Mouse (Mus musculus): ENCODE results near the gene Spns1. TPM values are rescaled to one million over a fixed set of nuclear protein-coding genes. Genes with fewer than 3 reads are reported as not detected.
A peak's percentile ranks its signal among the peaks of the same experiment; 100 is the strongest.

Gene Spns1
- total RNA-seq, 2 experiments from 2014 or later: 35.5 to 37.4 TPM

GRCm38 (mm10) chr7:126369393-126369792, 7.9 kb downstream of the Spns1 start, which contains the start of gene Lat:
Lat (minus strand) TSS chr7:126369570.
- DNase-seq: no peak

GRCm38 (mm10) chr7:126368367-126368766, 8.9 kb downstream of the Spns1 start:
- DNase-seq: no peak

- DNase-seq: peak; percentile 32 to 48
These were observed 9.6 kb downstream of the Spns1 start for GRCm38 (mm10) chr7:126367636-126368035.

GRCm38 (mm10) chr7:126363038-126363437, 14.2 kb downstream of the Spns1 start:
- DNase-seq: no peak

- DNase-seq: no peak
These were observed 18.2 kb downstream of the Spns1 start for GRCm38 (mm10) chr7:126359049-126359448.

GRCm38 (mm10) chr7:126358413-126358812, 18.8 kb downstream of the Spns1 start:
- no peak for DNase-seq

- DNase-seq: no peak
These were observed 19.4 kb downstream of the Spns1 start for GRCm38 (mm10) chr7:126357838-126358237.

GRCm38 (mm10) chr7:126356793-126357591, 20.3 kb downstream of the Spns1 start:
- DNase-seq: no peak

GRCm38 (mm10) chr7:126355847-126356597, 21.2 kb downstream of the Spns1 start:
- DNase-seq: no peak

- DNase-seq: no peak
These were observed 22.3 kb downstream of the Spns1 start for GRCm38 (mm10) chr7:126354738-126355614.

- DNase-seq: no peak
These were observed 23.3 kb downstream of the Spns1 start for GRCm38 (mm10) chr7:126353994-126354365.

GRCm38 (mm10) chr7:126353251-126353993, 23.8 kb downstream of the Spns1 start:
- DNase-seq: no peak

- no peak for DNase-seq
These were observed 25.8 kb downstream of the Spns1 start for GRCm38 (mm10) chr7:126351419-126351951.

- no peak for DNase-seq
These were observed 26.4 kb downstream of the Spns1 start for GRCm38 (mm10) chr7:126350748-126351418.

GRCm38 (mm10) chr7:126348293-126348692, 29.0 kb downstream of the Spns1 start:
- no peak for DNase-seq

- DNase-seq: no peak
These were observed 30.2 kb downstream of the Spns1 start for GRCm38 (mm10) chr7:126347098-126347497.

GRCm38 (mm10) chr7:126345969-126346368, 31.3 kb downstream of the Spns1 start:
- no peak for DNase-seq

GRCm38 (mm10) chr7:126345557-126345956, 31.7 kb downstream of the Spns1 start:
- no peak for DNase-seq

GRCm38 (mm10) chr7:126340896-126341295, 36.4 kb downstream of the Spns1 start:
- DNase-seq: no peak

GRCm38 (mm10) chr7:126340206-126340618, 37.0 kb downstream of the Spns1 start:
- DNase-seq: no peak

GRCm38 (mm10) chr7:126339521-126339971, 37.7 kb downstream of the Spns1 start:
- DNase-seq: no peak
